Mouse (Mus musculus) CH12.LX (cell line): ENCODE measurements around the gene Cpb2.

ENCODE experiments used
- BHLHE40 ChIP-seq: IDR thresholded peaks from 2 replicates; pipeline ENCODE4 v1.6.1; 2011; ENCODE audit warnings: mild to moderate bottlenecking, low read depth, low read length, improper control_type of control experiment
- CHD1 ChIP-seq: IDR thresholded peaks from 2 replicates; pipeline ENCODE4 v1.6.1; 2012; ENCODE audit warnings: low read depth, low read length, improper control_type of control experiment, inconsistent platforms
- CHD2 ChIP-seq: IDR thresholded peaks from 2 replicates; pipeline ENCODE4 v1.6.1; 2011; ENCODE audit warnings: low read length, improper control_type of control experiment
- CTCF ChIP-seq, 2 experiments: IDR thresholded peaks in 1 of 2; conservative IDR thresholded peaks in 1 of 2; 2 replicates each; pipeline ENCODE4 v1.5.1; 2011 to 2012; ENCODE audit warnings: low read depth in 2 of 2, low read length in 2 of 2, improper control_type of control experiment in 1 of 2, inconsistent platforms in 1 of 2, mild to moderate bottlenecking in 1 of 2, moderate library complexity in 1 of 2
- E2F4 ChIP-seq: IDR thresholded peaks from 2 replicates; pipeline ENCODE4 v1.6.1; 2011; ENCODE audit warnings: low read depth, low read length, improper control_type of control experiment; ENCODE audit not compliant: insufficient replicate concordance
- EP300 ChIP-seq: IDR thresholded peaks from 2 replicates; pipeline ENCODE4 v1.6.1; 2011; ENCODE audit warnings: low read length, improper control_type of control experiment
- IRF4 ChIP-seq: IDR thresholded peaks from 2 replicates; pipeline ENCODE4 v1.6.1; 2014; ENCODE audit warnings: low read depth, mild to moderate bottlenecking, inconsistent platforms, low read length, improper control_type of control experiment
- MEF2A ChIP-seq: IDR thresholded peaks from 2 replicates; pipeline ENCODE4 v1.6.1; 2014; ENCODE audit warnings: low read depth, mild to moderate bottlenecking, inconsistent platforms, low read length, improper control_type of control experiment, borderline replicate concordance
- POLR2A ChIP-seq: IDR thresholded peaks from 2 replicates; pipeline ENCODE4 v1.6.1; 2011; ENCODE audit warnings: low read depth, mild to moderate bottlenecking, improper control_type of control experiment, low read length
- RAD21 ChIP-seq: IDR thresholded peaks from 2 replicates; pipeline ENCODE4 v1.6.1; 2011; ENCODE audit warnings: low read depth, mild to moderate bottlenecking, low read length, improper control_type of control experiment, moderate library complexity
- USF1 ChIP-seq: IDR thresholded peaks from 2 replicates; pipeline ENCODE4 v1.6.1; 2014; ENCODE audit warnings: low read depth, mild to moderate bottlenecking, inconsistent platforms, low read length, improper control_type of control experiment
- USF2 ChIP-seq: conservative IDR thresholded peaks from 2 replicates; pipeline ENCODE4 v1.6.1; 2011; ENCODE audit warnings: low read depth, low read length, improper control_type of control experiment

DNA sequence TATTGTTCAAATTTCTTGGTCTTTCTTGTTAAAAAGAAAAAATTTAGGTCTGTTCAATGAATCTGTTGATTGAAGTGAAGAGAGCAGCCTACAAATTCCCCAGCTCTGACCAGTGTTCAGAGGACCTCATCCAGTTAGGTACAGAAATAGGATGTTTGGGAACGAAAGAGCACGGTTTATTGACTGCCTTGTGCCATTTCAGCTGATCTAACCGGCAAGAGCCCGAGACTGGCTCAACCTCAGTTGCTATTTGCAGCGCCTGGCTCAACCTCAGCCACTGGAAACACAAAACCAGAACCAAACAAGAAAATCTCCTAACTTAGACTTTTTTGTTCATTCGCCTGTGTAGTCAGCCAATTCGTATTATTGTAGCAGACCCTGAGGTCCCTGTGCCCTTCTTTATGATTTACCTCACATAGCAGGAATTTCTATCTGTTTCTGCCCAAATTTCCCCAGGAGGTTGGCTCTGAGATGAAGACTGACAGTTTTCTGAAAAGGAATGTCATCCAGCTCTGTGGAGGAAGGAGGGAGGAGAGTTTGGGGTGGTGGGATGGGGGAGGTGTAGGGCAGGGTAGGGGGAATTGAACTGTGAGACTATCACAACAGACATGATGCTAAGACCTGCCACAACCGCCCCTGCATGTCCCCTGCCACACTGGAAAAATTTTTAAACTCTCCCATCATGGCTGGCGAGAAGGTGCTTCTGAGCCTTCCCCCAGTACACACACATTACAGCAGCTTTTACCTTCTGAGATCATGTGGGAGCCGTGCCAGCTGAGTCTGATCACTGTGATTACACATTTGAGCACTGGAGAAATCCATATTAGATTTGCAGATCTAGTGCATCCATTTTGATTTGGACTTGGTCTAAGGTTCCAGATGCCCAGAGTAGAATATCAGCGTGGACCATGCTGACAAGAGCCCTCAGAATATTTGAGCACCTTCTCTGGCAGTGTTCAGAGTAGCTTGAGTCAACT is 4.2 kb downstream of the Cpb2 start:
- TF ChIP-seq CHD2 (no peak), POLR2A (no peak), BHLHE40 (no peak), CTCF (conservative IDR thresholded peaks at IDR 0.05 in 1 of 2, IDR thresholded peaks at IDR 0.05 in 1 of 2; ENCODE audit: low read depth in 2 of 2, low read length in 2 of 2) (no peak), USF1 (no peak), E2F4 (no peak), RAD21 (no peak), USF2 (no peak), MEF2A (no peak), EP300 (no peak), CHD1 (no peak), IRF4 (no peak)
